Mouse (Mus musculus) cerebellum, adult 11 months (tissue): ENCODE data around the gene Olfr1415.
"Not testable (repeated sequence)": the region's sequence is repeated elsewhere in the genome, so short reads cannot be mapped to it uniquely, and the experiment has no call there.

Experiments
- DNase-seq: peaks from one replicate; pipeline ENCODE4 v3.0.0; 2022

Gene Olfr1415

GRCm38 (mm10) chr1:92496001-92496400 is at the start of gene Olfr1415:
Olfr1415 (minus strand) TSS chr1:92496101.
- no peak for DNase-seq

DNA sequence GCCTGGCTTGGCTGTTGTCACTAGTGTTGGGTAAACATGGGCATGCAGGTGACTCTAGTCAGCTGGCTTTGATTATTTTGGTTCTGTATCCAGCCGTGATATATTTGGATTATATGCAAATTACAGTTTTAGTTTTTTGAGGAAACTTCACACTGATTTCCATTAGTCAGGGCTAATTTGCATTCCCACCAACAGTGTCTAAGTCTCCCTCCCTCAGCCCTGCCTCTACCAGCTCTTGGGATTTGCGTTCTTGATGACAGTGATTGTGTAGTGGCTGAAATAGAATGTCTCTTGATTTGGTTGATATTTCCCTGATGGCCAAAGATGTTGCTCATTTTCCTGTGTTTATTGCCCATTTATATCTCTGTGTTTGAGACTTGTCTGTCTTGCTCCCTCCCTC is 43.2 kb upstream of the Olfr1415 start:
- DNase-seq: no peak

DNA sequence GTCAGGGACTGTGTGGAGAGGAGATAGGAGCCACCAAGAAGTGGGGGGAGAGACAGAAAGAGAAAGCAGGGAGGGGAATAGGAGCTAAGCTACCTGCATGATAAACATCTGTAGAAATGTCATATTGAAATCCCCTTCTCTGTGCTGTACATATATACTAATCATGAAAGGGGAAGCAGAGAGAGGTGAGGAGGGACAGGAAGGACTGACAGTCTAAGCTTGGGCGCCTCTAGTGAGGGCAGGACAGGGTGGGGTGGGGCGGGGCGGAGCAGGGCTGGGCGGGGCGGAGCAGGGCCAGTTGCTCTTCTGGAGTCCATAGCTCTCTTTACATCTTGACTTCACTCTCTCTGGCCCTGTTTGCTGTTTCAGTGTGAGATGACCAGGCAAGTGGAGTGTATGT is 41.1 kb upstream of the Olfr1415 start:
- no peak for DNase-seq

DNA sequence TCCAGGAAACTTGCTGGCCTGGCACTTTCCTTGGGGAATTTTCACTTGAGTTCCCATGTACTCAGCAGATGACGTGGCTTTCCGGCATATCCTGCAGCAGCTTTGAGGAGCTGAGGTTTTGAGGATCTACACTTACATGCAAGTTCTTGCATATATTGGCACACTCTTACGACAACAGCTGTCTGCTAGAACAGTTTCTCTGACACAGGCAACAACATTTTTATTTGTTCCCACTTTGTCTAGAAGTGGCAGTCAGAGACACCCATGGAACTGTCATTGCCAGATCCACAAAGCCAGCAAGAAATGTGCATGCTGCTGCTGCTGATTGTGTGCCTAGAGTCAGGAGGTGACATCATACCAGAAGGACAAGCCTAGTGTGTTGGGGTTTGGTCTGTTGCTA is 27.9 kb upstream of the Olfr1415 start:
- no peak for DNase-seq

- DNase-seq: peak; percentile 35
These were observed 25.5 kb upstream of the Olfr1415 start for GRCm38 (mm10) chr1:92521376-92521775.

DNA sequence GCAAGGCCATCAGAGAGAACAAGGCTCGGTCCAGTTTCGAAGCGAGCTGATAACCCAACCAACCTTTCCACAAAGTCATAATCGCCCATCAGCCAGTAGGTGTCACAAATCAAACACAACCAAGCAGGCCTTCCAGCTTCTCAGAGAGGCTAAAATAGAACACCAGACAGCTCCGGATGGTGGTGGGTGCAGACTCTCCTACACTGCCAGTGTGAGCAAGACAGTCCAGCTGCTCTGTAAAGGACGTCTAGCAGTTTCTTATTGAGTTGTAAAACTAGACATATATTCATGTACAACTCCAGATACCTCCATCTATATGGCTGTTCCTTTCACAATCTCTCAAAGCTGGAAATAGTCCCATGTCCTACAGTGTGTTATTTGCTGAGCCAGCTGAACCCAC is 23.1 kb upstream of the Olfr1415 start:
- no peak for DNase-seq

DNA sequence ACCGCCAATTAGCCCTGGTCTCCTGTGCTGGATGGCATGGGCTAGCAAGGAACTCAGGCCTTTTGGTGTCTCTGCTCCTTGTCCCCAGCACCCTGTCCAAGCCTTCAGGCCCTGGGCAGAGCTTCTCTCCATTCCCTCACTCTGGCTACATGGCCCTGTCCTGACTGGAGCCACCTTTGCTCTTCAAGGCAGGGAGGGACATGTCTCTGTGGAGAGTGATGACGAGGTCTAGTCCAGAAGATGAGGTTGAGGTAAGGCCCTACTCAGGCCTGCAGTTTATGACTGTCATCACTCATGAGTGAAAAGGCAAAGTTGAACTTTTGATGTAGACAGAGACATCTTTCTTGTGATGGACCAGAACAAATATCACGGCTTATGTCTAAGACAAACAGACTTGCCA is 22.7 kb upstream of the Olfr1415 start, which contains the start of gene Olfr1414:
TSS of gene Olfr1414 (minus strand) at position 101 of the 400 bp plus-strand sequence.
- no peak for DNase-seq

DNA sequence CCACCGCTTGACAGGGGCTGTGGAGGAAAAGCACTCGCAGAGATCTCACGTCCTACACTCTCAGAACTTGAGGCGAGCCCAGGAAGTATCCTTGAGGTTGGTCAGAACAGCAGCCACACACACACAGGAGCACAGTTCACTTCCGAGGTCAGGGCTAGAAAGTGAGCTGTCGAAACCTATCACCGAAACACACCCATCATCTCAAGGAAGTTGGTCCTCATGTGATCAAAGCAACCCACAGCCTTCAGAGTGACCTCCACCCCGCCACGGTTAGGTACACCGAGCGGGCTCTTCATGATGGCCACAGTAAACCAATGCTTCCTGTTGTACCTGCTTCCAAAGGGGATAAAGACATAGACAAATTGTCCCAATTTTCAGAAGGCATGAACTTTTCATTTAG is 19.5 kb upstream of the Olfr1415 start:
- no peak for DNase-seq

DNA sequence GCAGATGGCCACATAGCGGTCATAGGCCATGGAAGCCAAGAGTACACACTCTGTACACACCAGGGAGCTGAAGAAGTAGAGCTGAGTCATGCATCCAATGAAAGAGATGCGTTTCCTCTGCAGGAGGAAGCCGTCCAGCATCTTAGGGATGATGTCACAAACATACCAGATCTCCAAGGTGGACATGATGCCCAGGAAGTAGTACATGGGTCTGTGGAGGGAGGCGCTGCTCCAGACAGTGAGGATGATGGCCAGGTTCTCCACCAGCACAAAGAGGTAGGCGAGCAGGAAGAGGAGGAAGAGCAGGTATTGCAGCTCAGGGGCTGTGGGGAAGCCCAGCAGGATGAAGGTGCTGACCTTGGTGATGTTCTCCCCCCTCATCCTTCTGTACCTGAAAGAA is 15.7 kb upstream of the Olfr1415 start:
- not testable (repeated sequence) for DNase-seq

- DNase-seq: no peak
These were observed 10.9 kb downstream of the Olfr1415 start, which contains the start of gene Olfr1416 for GRCm38 (mm10) chr1:92485013-92485412. Olfr1416 (minus strand) TSS chr1:92485113.

GRCm38 (mm10) chr1:92474066-92474578 is 21.8 kb downstream of the Olfr1415 start:
- no peak for DNase-seq

DNA sequence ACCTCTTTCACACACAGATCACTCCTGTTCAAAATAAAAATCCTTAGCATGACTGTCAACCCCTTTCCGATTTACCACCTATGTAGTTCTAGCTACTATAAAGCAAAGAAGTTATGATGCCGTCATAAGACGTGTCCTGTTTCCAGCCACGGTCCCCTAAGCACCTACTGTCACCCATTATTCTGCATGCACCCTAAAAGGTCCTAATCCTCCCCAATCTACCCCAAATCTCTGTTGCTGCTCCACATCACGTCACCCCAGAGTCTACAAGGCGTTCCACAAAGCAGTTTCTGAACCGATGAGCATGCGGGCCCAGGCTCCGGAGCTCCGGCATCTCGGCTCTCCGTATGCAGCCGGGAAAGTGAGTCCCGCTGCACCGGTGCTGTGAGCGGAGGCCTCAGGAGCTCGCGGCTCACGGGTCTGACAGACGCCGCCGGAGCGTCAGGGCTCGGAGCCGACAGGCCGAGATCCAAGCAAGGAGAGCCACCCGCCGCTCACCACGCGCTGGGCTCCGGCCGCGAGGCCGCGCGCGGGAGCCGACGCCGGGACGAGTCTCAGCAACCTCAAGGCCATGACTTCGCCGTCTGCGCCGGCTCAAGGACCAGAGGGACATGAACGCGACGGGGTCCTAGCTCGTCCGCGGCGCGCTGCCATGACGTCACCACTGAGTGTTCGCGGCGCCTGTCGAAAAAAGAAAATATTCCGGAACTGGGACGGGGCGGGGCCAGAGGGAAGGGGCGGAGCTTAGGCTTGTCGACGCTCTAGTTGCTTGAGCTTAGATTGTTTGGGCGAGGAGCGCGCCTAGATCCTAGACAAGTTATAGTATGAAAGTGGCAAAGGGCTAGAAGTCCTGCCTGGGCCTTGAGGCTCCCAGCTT is 22.5 kb downstream of the Olfr1415 start, which contains the start of gene Ndufa10:
TSS of gene Ndufa10 (minus strand) at position 696 of the 877 bp plus-strand sequence.
- peak; percentile 93 for DNase-seq

DNA sequence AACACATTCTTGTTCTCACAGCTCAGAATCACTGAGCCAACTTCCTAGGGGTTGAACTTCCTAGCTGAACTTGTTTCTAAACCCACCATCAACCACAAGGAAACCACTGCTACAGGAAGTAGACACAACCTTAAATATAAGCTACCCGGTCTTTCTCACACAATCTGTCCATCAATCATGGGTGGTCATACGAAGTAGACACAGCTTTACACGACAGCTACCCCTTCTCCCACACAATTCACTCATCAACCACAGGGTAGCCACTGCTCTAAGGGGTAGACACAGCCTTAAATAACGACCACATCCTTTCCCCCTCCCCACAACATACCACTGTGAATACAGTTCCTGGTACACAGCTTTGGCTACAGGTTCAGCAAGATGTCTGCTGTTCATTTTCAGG is 27.0 kb downstream of the Olfr1415 start:
- DNase-seq: no peak

DNA sequence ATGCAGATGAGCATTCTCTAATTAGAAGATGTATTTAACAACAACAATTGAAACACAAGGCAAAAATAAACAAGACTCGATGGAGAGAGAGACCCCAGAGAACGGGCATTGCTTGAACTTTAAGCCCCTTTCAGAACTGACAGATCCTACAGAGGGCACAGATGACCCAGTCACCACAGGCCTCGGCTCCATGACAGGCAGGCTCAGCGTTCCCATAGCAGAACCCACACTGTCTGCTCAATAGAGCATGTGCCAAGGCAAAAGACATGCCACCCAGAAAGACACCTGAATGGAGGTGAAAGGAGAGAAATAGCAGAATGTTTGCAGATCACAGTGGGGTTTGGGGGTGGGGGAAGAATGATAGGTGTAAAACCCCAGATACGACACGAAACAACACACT is 37.5 kb downstream of the Olfr1415 start:
- DNase-seq: no peak

- DNase-seq: peak; percentile 36
These were observed 38.1 kb downstream of the Olfr1415 start for GRCm38 (mm10) chr1:92457758-92458157.

GRCm38 (mm10) chr1:92453751-92454445 is 42.0 kb downstream of the Olfr1415 start:
- no peak for DNase-seq

GRCm38 (mm10) chr1:92448293-92448692 is 47.6 kb downstream of the Olfr1415 start:
- no peak for DNase-seq

DNA sequence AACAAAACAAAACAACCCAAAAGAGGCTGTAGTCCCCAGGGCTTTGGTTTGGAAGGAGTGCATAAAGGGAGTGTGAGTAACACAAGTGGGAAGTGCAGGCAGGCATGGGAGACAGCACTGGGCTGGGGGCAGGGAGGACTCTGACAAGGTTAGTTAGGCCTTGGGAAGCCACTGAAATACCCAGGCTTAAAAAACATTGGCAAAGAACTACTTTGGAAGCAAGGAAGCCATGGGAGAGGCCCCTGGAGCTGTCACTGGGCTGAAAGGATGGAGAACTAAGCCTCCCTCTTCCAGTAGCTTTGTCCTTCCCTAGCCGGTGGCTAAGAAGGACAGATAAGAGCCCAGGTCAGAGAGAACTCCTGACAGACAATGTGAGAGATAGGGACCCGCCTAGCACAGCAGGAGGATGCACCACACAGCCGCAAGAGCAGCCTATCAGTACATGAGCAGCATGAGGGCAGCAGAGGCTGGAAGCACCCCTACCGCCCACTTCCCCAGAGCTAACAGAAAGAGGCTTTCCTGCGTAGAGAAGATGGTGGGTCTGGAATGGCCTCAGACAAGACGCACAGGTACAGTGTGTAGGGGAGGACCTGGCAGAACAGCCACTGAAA is 54.3 kb downstream of the Olfr1415 start:
- DNase-seq: no peak

- no peak for DNase-seq
These were observed 55.7 kb downstream of the Olfr1415 start for GRCm38 (mm10) chr1:92440066-92440750.
